Mouse (Mus musculus): ENCODE measurements at regions not wholly inside any gene's neighbourhood (a gene's known extent, or its start where the extent isn't known, plus 50 kb on each side); places are given as distances from the start of the nearest gene placed in this dataset.

- 87% methylated on average over 4 of the region's 4 CpGs for WGBS
- no peak overlapping the region for H3K4me3 ChIP-seq (ENCODE audit: extremely low read depth, insufficient read depth, insufficient read length)
- TF ChIP-seq POLR2A (IDR thresholded peaks at IDR 0.05; ENCODE audit: low read depth, low read length), result no peak
- no peak for TF ChIP-seq CTCF (IDR thresholded peaks at IDR 0.05; ENCODE audit: extremely low read depth, insufficient read depth, insufficient read length, insufficient replicate concordance)
- no peak for DNase-seq (ENCODE audit: low read depth in 1 of 2, low spot score in 2 of 2)
- no peaks in the 10 kb centered on the region for H3K27me3 ChIP-seq (ENCODE audit: control insufficient read depth, insufficient read depth, low read length)
- H3K4me1 ChIP-seq (ENCODE audit: control insufficient read depth, insufficient read depth, insufficient read length), result no peaks in the 10 kb centered on the region
- no peaks in the 10 kb centered on the region for H3K36me3 ChIP-seq (ENCODE audit: control insufficient read depth, insufficient read depth, low read length)
- no peak overlapping the region for H3K27ac ChIP-seq (ENCODE audit: insufficient read depth, low read length)
These were observed 456.2 kb upstream of the Sox9 start for GRCm38 (mm10) chr11:112325850-112326249.

GRCm38 (mm10) chr11:112327606-112328005, 454.4 kb upstream of the Sox9 start:
- H3K36me3 ChIP-seq (ENCODE audit: control insufficient read depth, insufficient read depth, low read length), result no peaks in the 10 kb centered on the region
- TF ChIP-seq POLR2A (IDR thresholded peaks at IDR 0.05; ENCODE audit: low read depth, low read length) (no peak), CTCF (IDR thresholded peaks at IDR 0.05; ENCODE audit: extremely low read depth, insufficient read depth, insufficient read length, insufficient replicate concordance) (no peak)
- no peak overlapping the region for H3K4me3 ChIP-seq (ENCODE audit: extremely low read depth, insufficient read depth, insufficient read length)
- no peaks in the 10 kb centered on the region for H3K27me3 ChIP-seq (ENCODE audit: control insufficient read depth, insufficient read depth, low read length)
- DNase-seq (ENCODE audit: low read depth in 1 of 2, low spot score in 2 of 2), result no peak
- no peak overlapping the region for H3K27ac ChIP-seq (ENCODE audit: insufficient read depth, low read length)
- H3K4me1 ChIP-seq (ENCODE audit: control insufficient read depth, insufficient read depth, insufficient read length), result no peaks in the 10 kb centered on the region
- WGBS, result 88% methylated on average over 4 of the region's 4 CpGs

DNA sequence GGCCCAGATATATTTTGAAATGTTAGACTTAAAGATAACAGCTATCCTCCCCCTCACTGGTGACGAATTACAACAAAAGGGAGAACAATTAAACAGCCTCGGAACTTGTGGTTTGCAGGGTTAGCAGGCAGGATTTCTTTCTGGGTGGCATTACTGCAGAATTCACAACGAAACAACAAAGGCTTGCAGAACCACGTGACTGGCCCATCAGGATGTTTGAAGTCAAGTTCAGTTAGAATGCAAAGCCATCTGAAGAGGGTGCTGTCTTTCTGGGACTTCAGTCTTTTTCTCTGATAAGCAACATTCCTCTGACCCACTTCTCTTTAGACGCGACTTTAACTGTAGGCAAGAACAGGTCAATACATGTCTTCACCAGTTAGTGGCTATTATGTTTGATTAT, 436.9 kb upstream of the Sox9 start:
- Histone ChIP-seq H3K27ac (ENCODE audit: insufficient read depth, low read length) (no peak overlapping the region), H3K4me1 (ENCODE audit: control insufficient read depth, insufficient read depth, insufficient read length) (no peaks in the 10 kb centered on the region), H3K4me3 (ENCODE audit: extremely low read depth, insufficient read depth, insufficient read length) (no peak overlapping the region), H3K27me3 (ENCODE audit: control insufficient read depth, insufficient read depth, low read length) (no peaks in the 10 kb centered on the region), H3K36me3 (ENCODE audit: control insufficient read depth, insufficient read depth, low read length) (no peaks in the 10 kb centered on the region)
- TF ChIP-seq CTCF (IDR thresholded peaks at IDR 0.05; ENCODE audit: extremely low read depth, insufficient read depth, insufficient read length, insufficient replicate concordance) (no peak), POLR2A (IDR thresholded peaks at IDR 0.05; ENCODE audit: low read depth, low read length) (no peak)
- WGBS, result 60% methylated on average over 6 of the region's 6 CpGs
- no peak for DNase-seq (ENCODE audit: low read depth in 1 of 2, low spot score in 2 of 2)

DNA sequence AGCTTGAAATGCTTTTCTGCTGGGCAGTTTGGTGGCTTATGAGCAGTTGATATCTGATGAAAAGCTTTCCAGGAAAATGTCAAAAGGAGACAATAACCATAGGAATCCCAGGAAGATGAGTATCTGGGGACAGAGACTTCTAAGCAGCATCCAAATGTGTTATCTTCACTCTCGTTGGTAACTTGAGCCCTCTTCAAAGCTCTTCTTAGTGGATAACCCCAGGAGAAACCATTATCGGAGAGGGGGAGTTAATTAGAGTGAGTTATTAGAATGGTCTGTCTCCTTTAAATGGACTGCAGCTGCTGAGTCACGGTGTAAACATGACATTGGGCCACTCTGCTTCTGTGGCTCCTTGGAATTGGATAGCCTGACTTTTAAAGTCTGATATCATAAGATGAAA, 436.4 kb upstream of the Sox9 start:
- Histone ChIP-seq H3K27me3 (ENCODE audit: control insufficient read depth, insufficient read depth, low read length) (no peaks in the 10 kb centered on the region), H3K36me3 (ENCODE audit: control insufficient read depth, insufficient read depth, low read length) (no peaks in the 10 kb centered on the region), H3K4me1 (ENCODE audit: control insufficient read depth, insufficient read depth, insufficient read length) (no peaks in the 10 kb centered on the region), H3K4me3 (ENCODE audit: extremely low read depth, insufficient read depth, insufficient read length) (no peak overlapping the region), H3K27ac (ENCODE audit: insufficient read depth, low read length) (no peak overlapping the region)
- TF ChIP-seq CTCF (IDR thresholded peaks at IDR 0.05; ENCODE audit: extremely low read depth, insufficient read depth, insufficient read length, insufficient replicate concordance), result no peak
- TF ChIP-seq POLR2A (IDR thresholded peaks at IDR 0.05; ENCODE audit: low read depth, low read length), result no peak
- 62% methylated on average over 3 of the region's 3 CpGs for WGBS
- DNase-seq (ENCODE audit: low read depth in 1 of 2, low spot score in 2 of 2), result no peak

- no peak for DNase-seq (ENCODE audit: low read depth in 1 of 2, low spot score in 2 of 2)
- H3K36me3 ChIP-seq (ENCODE audit: control insufficient read depth, insufficient read depth, low read length), result no peaks in the 10 kb centered on the region
- no peaks in the 10 kb centered on the region for H3K27me3 ChIP-seq (ENCODE audit: control insufficient read depth, insufficient read depth, low read length)
- TF ChIP-seq CTCF (IDR thresholded peaks at IDR 0.05; ENCODE audit: extremely low read depth, insufficient read depth, insufficient read length, insufficient replicate concordance) (no peak), POLR2A (IDR thresholded peaks at IDR 0.05; ENCODE audit: low read depth, low read length) (no peak)
- no peaks in the 10 kb centered on the region for H3K4me1 ChIP-seq (ENCODE audit: control insufficient read depth, insufficient read depth, insufficient read length)
- WGBS, result 95% methylated on average over 3 of the region's 3 CpGs
- H3K27ac ChIP-seq (ENCODE audit: insufficient read depth, low read length), result no peak overlapping the region
- H3K4me3 ChIP-seq (ENCODE audit: extremely low read depth, insufficient read depth, insufficient read length), result no peak overlapping the region
These were observed 435.9 kb upstream of the Sox9 start for GRCm38 (mm10) chr11:112346089-112346488.

DNA sequence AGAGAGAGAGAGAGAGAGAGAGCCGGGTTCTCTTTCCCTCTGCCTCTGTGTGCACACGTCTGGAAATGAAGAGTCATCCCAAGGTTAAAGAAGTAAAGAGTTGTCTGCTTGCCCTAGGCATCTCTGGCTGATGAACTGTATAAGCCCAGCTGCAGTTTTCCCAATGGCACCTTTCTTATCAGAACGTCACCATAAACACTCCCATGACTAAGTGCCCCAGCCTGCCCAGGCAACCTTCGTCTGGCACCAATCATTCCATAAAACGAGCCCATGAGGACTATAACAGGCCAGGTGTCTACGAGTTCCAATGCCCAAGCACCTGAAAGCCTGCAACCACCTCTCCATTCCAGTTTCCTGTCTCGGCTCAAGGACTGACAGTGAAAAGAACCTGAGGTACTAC, 435.5 kb upstream of the Sox9 start:
- H3K4me1 ChIP-seq (ENCODE audit: control insufficient read depth, insufficient read depth, insufficient read length), result no peaks in the 10 kb centered on the region
- H3K27me3 ChIP-seq (ENCODE audit: control insufficient read depth, insufficient read depth, low read length), result no peaks in the 10 kb centered on the region
- DNase-seq (ENCODE audit: low read depth in 1 of 2, low spot score in 2 of 2), result no peak
- H3K27ac ChIP-seq (ENCODE audit: insufficient read depth, low read length), result no peak overlapping the region
- H3K36me3 ChIP-seq (ENCODE audit: control insufficient read depth, insufficient read depth, low read length), result no peaks in the 10 kb centered on the region
- no peak overlapping the region for H3K4me3 ChIP-seq (ENCODE audit: extremely low read depth, insufficient read depth, insufficient read length)
- WGBS, result 82% methylated on average over 7 of the region's 7 CpGs
- no peak for TF ChIP-seq CTCF (IDR thresholded peaks at IDR 0.05; ENCODE audit: extremely low read depth, insufficient read depth, insufficient read length, insufficient replicate concordance)
- TF ChIP-seq POLR2A (IDR thresholded peaks at IDR 0.05; ENCODE audit: low read depth, low read length), result no peak

DNA sequence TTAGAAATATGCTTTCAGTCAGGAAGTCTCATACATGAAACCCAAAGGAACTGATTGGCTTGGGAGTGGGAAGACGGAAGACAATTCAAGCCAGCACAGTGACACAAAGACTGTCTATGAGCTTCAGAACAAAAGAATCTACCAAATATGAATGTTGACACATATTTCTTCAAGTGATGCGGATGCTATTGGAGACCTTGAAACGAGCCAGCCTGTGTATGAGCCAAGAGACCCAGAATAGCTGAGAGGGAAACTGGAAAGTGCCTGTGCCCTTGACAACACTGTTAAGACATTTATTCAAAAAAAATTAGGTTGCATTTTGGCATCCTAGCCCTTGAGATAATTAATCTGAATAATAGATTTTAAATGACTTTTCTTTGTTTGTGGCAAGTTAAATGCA, 426.7 kb upstream of the Sox9 start:
- Histone ChIP-seq H3K4me3 (ENCODE audit: extremely low read depth, insufficient read depth, insufficient read length) (no peak overlapping the region), H3K36me3 (ENCODE audit: control insufficient read depth, insufficient read depth, low read length) (no peaks in the 10 kb centered on the region), H3K4me1 (ENCODE audit: control insufficient read depth, insufficient read depth, insufficient read length) (no peaks in the 10 kb centered on the region), H3K27me3 (ENCODE audit: control insufficient read depth, insufficient read depth, low read length) (no peaks in the 10 kb centered on the region), H3K27ac (ENCODE audit: insufficient read depth, low read length) (no peak overlapping the region)
- no peak for DNase-seq (ENCODE audit: low read depth in 1 of 2, low spot score in 2 of 2)
- WGBS, result 86% methylated on average over 3 of the region's 3 CpGs
- TF ChIP-seq CTCF (IDR thresholded peaks at IDR 0.05; ENCODE audit: extremely low read depth, insufficient read depth, insufficient read length, insufficient replicate concordance), result no peak
- TF ChIP-seq POLR2A (IDR thresholded peaks at IDR 0.05; ENCODE audit: low read depth, low read length), result no peak

All from spleen, adult 2 months (tissue).